Mouse (Mus musculus): ENCODE measurements around the gene Kmt2b. TPM values are rescaled to one million over a fixed set of nuclear protein-coding genes. Genes with fewer than 3 reads are reported as not detected.

The Kmt2b gene
- total and polyA plus RNA-seq, 3 experiments = 15.6 to 48.2 TPM; not detected in 1

DNA sequence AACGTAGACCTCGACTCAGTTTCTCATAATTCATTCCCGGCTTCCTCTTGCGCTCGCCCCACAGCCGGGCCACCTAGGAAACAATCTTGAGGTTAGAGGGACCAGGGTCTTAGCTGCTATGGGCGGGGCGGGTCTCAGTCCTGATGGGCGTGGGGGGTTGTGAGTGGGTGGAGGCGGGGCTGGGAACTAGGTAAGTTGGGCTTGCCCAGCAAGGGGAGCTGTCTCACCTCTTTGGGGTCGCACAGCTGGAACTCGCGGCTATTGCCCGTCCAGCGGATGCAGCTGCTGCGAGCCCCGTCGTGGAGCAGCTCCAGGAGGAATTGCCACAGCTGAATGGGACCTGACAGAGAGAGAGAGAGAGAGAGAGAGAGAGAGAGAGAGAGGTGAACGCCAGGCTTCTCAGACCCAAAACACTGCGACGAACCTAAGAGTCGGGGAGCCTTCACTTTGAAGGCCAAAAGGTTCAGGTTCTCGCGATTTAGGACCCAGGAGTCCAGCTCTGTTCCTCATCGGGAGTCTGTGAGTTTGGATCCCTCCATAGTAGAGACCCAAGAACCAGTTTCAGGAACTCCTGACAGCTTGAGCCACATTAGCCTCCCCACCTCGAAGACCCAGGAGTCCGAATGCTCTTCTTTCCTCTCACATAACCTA is 45.4 kb upstream of the Kmt2b start:
- DNase-seq (ENCODE audit: low read depth, low spot score) = no peak
- Histone ChIP-seq H3K4me1 (ENCODE audit: control insufficient read depth in 1 of 2, insufficient read depth in 2 of 2, low read length in 2 of 2) (no peaks in the 10 kb centered on the region), H3K36me3 (ENCODE audit: control insufficient read depth in 1 of 2, insufficient read depth in 2 of 2, low read length in 2 of 2) (no peaks in the 10 kb centered on the region), H3K4me3 (ENCODE audit: control insufficient read depth in 1 of 2, insufficient read depth in 1 of 2, low read depth in 2 of 2, low read length in 2 of 2) (no peak overlapping the region), H3K9ac (ENCODE audit: control insufficient read depth, low read depth, low read length, poor library complexity, severe bottlenecking) (no peak overlapping the region), H3K27me3 (ENCODE audit: control insufficient read depth in 1 of 2, insufficient read depth in 2 of 2, low read length in 2 of 2) (peaks cover 6 to 12% of the 10 kb centered on the region in 2 experiments), H3K27ac (ENCODE audit: control insufficient read depth, low read depth, low read length) (no peak overlapping the region), H3K79me2 (ENCODE audit: control insufficient read depth, insufficient read depth, low read length, poor library complexity) (no peaks in the 10 kb centered on the region), H3K9me3 (replicated peaks; ENCODE audit: insufficient read depth, low read length) (no peaks in the 10 kb centered on the region)
- TF ChIP-seq USF1 (IDR thresholded peaks at IDR 0.05; ENCODE audit: low read depth, low read length) (no peak), HCFC1 (IDR thresholded peaks at IDR 0.05; ENCODE audit: low read depth, low read length) (no peak), SIN3A (IDR thresholded peaks at IDR 0.05; ENCODE audit: low read length) (no peak), CHD1 (IDR thresholded peaks at IDR 0.05; ENCODE audit: low read depth, low read length) (no peak), E2F4 (IDR thresholded peaks at IDR 0.05; ENCODE audit: borderline replicate concordance, low read depth, low read length) (no peak), NELFE (IDR thresholded peaks at IDR 0.05; ENCODE audit: low read depth, low read length) (no peak), BHLHE40 (IDR thresholded peaks at IDR 0.05; ENCODE audit: borderline replicate concordance, low read depth, low read length) (no peak), JUND (IDR thresholded peaks at IDR 0.05; ENCODE audit: low read depth, low read length) (no peak), CHD2 (IDR thresholded peaks at IDR 0.05; ENCODE audit: low read length) (no peak), RCOR1 (IDR thresholded peaks at IDR 0.05; ENCODE audit: low read depth, low read length) (no peak), MYC (IDR thresholded peaks at IDR 0.05; ENCODE audit: low read depth, low read length) (no peak)

DNA sequence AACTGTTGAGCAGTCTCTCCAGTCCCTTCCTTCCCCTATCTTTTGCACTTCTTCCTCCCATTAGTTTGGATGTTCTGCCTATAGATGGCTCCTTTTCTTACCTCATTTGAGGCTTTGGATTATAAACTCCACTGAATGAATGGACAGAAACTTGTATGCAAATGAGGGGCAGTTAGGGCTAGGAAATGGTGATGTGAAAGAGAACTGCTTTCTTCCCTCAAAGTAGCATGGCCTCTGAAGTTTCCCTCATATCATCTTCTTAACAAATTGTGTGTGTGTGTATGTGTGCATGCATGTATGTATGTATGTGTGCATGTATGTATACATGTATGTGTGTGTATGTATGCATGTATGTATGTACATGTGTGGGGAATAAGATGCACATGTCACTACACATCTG is 40.5 kb upstream of the Kmt2b start:
- no peak overlapping the region for H3K9ac ChIP-seq (ENCODE audit: control insufficient read depth, low read depth, low read length, poor library complexity, severe bottlenecking)
- H3K4me3 ChIP-seq (ENCODE audit: control insufficient read depth in 1 of 2, insufficient read depth in 1 of 2, low read depth in 2 of 2, low read length in 2 of 2) = no peak overlapping the region
- no peak overlapping the region for H3K27ac ChIP-seq (ENCODE audit: control insufficient read depth, low read depth, low read length)
- TF ChIP-seq POLR2AphosphoS2 (IDR thresholded peaks at IDR 0.05; ENCODE audit: low read length) (no peak), ZC3H11A (IDR thresholded peaks at IDR 0.05; ENCODE audit: low read depth, low read length) (no peak), JUND (IDR thresholded peaks at IDR 0.05; ENCODE audit: low read depth, low read length) (no peak), MYC (IDR thresholded peaks at IDR 0.05; ENCODE audit: low read depth, low read length) (no peak), E2F4 (IDR thresholded peaks at IDR 0.05; ENCODE audit: borderline replicate concordance, low read depth, low read length) (no peak), HCFC1 (IDR thresholded peaks at IDR 0.05; ENCODE audit: low read depth, low read length) (no peak), MAZ (IDR thresholded peaks at IDR 0.05; ENCODE audit: low read depth, low read length) (no peak), USF1 (IDR thresholded peaks at IDR 0.05; ENCODE audit: low read depth, low read length) (no peak), CHD1 (IDR thresholded peaks at IDR 0.05; ENCODE audit: low read depth, low read length) (no peak), SMC3 (IDR thresholded peaks at IDR 0.05; ENCODE audit: low read depth, low read length) (no peak), POLR2A (IDR thresholded peaks at IDR 0.05; ENCODE audit: control insufficient read depth in 1 of 2, insufficient read depth in 1 of 2, low read depth in 1 of 2, low read length in 2 of 2, poor library complexity in 1 of 2) (no peak), ZNF384 (IDR thresholded peaks at IDR 0.05; ENCODE audit: low read depth, low read length) (no peak), POLR2AphosphoS5 (IDR thresholded peaks at IDR 0.05; ENCODE audit: borderline replicate concordance, low read depth, low read length) (no peak), BHLHE40 (IDR thresholded peaks at IDR 0.05; ENCODE audit: borderline replicate concordance, low read depth, low read length) (no peak)
- peaks cover 18% of the 10 kb centered on the region for H3K79me2 ChIP-seq (ENCODE audit: control insufficient read depth, insufficient read depth, low read length, poor library complexity)
- peaks cover 6 to 10% of the 10 kb centered on the region in 2 experiments for H3K27me3 ChIP-seq (ENCODE audit: control insufficient read depth in 1 of 2, insufficient read depth in 2 of 2, low read length in 2 of 2)
- DNase-seq (ENCODE audit: low read depth, low spot score) = no peak
- H3K4me1 ChIP-seq (ENCODE audit: control insufficient read depth in 1 of 2, insufficient read depth in 2 of 2, low read length in 2 of 2) = peaks cover 0 to 6% of the 10 kb centered on the region in 2 experiments; a peak in 2 of 4 replicates
- H3K36me3 ChIP-seq (ENCODE audit: control insufficient read depth in 1 of 2, insufficient read depth in 2 of 2, low read length in 2 of 2) = peaks cover 2 to 13% of the 10 kb centered on the region in 2 experiments; a peak in 2 of 4 replicates
- H3K9me3 ChIP-seq (replicated peaks; ENCODE audit: insufficient read depth, low read length) = no peaks in the 10 kb centered on the region
